Mouse (Mus musculus) heart, postnatal 0 days (tissue): Measurements from ENCODE around the gene Itpr2.

ENCODE experiments used
- CTCF ChIP-seq: IDR thresholded peaks from 2 replicates; pipeline ENCODE4 v1.5.1; 2016; ENCODE audit warnings: antibody characterized with exemption, control low read depth, low read depth
- EP300 ChIP-seq: IDR thresholded peaks from 2 replicates; pipeline ENCODE4 v1.6.1; 2016; ENCODE audit warnings: antibody characterized with exemption, low read depth

- TF ChIP-seq CTCF (no peak), EP300 (no peak)
These were observed 155.4 kb downstream of the Itpr2 start for GRCm38 (mm10) chr6:146346545-146347195.
